Mouse (Mus musculus) layer of hippocampus, adult 9-11 months (tissue): Measurements from ENCODE around the gene Copb1.

Source experiments
- DNase-seq: peaks from one replicate; pipeline ENCODE4 v3.0.0; 2022

Gene Copb1

GRCm38 (mm10) chr7:114253885-114254833 lies at the start of gene Copb1:
Copb1 (minus strand) TSS chr7:114254711.
- DNase-seq: peak; percentile 93

- DNase-seq: peak; percentile 83
Measured at GRCm38 (mm10) chr7:114301293-114301782, 46.8 kb upstream of the Copb1 start.

GRCm38 (mm10) chr7:114300782-114301181 lies 46.3 kb upstream of the Copb1 start:
- no peak for DNase-seq

GRCm38 (mm10) chr7:114299247-114299646 lies 44.7 kb upstream of the Copb1 start:
- no peak for DNase-seq

GRCm38 (mm10) chr7:114294698-114295097 lies 40.2 kb upstream of the Copb1 start:
- DNase-seq: no peak

GRCm38 (mm10) chr7:114293903-114294302 lies 39.4 kb upstream of the Copb1 start:
- DNase-seq: no peak

- DNase-seq: peak; percentile 83
Measured at GRCm38 (mm10) chr7:114292501-114292971, 38.0 kb upstream of the Copb1 start.

- DNase-seq: peak; percentile 69
Measured at GRCm38 (mm10) chr7:114291461-114292335, 37.2 kb upstream of the Copb1 start.

GRCm38 (mm10) chr7:114290078-114290506 lies 35.6 kb upstream of the Copb1 start:
- DNase-seq: no peak

GRCm38 (mm10) chr7:114284296-114284910 lies 29.9 kb upstream of the Copb1 start:
- no peak for DNase-seq

- no peak for DNase-seq
Measured at GRCm38 (mm10) chr7:114283006-114283405, 28.5 kb upstream of the Copb1 start.

- no peak for DNase-seq
Measured at GRCm38 (mm10) chr7:114281671-114282070, 27.2 kb upstream of the Copb1 start.

GRCm38 (mm10) chr7:114276005-114276752 lies 21.7 kb upstream of the Copb1 start, which contains the start of gene Psma1:
Psma1 (minus strand) TSS chr7:114276118.
- DNase-seq: peak; percentile 97

GRCm38 (mm10) chr7:114275372-114276004 lies 21.0 kb upstream of the Copb1 start:
- DNase-seq: no peak

- no peak for DNase-seq
Measured at GRCm38 (mm10) chr7:114268446-114268845, 13.9 kb upstream of the Copb1 start.

- no peak for DNase-seq
Measured at GRCm38 (mm10) chr7:114251684-114252083, 2.8 kb downstream of the Copb1 start.

- no peak for DNase-seq
Measured at GRCm38 (mm10) chr7:114233980-114234379, 20.5 kb downstream of the Copb1 start.

- DNase-seq: no peak
Measured at GRCm38 (mm10) chr7:114232982-114233381, 21.5 kb downstream of the Copb1 start.

- no peak for DNase-seq
Measured at GRCm38 (mm10) chr7:114231857-114232256, 22.7 kb downstream of the Copb1 start.

- no peak for DNase-seq
Measured at GRCm38 (mm10) chr7:114226521-114226920, 28.0 kb downstream of the Copb1 start.

- no peak for DNase-seq
Measured at GRCm38 (mm10) chr7:114220433-114220832, 34.1 kb downstream of the Copb1 start.
